Mouse (Mus musculus): Measurements from ENCODE around the gene Rb1.

Gene Rb1

GRCm38 (mm10) chr14:73271807-73272206 is 53.8 kb downstream of the Rb1 start:
- in situ Hi-C loops (cut with MboI, MseI) = no loop called here

GRCm38 (mm10) chr14:73266166-73266565 is 59.5 kb downstream of the Rb1 start:
- in situ Hi-C loops (cut with MboI, MseI) = no loop called here

- in situ Hi-C loops (cut with MboI, MseI) = no loop called here
Observed at GRCm38 (mm10) chr14:73262210-73262609, 63.4 kb downstream of the Rb1 start.

- in situ Hi-C loops (cut with MboI, MseI) = no loop called here
Observed at GRCm38 (mm10) chr14:73258181-73258580, 67.4 kb downstream of the Rb1 start.

GRCm38 (mm10) chr14:73257348-73257747 is 68.3 kb downstream of the Rb1 start:
- in situ Hi-C loops (cut with MboI, MseI) = no loop called here

GRCm38 (mm10) chr14:73255426-73255970 is 70.1 kb downstream of the Rb1 start:
- in situ Hi-C loops (cut with MboI, MseI) = no loop called here

- in situ Hi-C loops (cut with MboI, MseI) = no loop called here
Observed at GRCm38 (mm10) chr14:73254412-73254811, 71.2 kb downstream of the Rb1 start.

- in situ Hi-C loops (cut with MboI, MseI) = no loop called here
Observed at GRCm38 (mm10) chr14:73253453-73254251, 72.0 kb downstream of the Rb1 start.

GRCm38 (mm10) chr14:73252276-73252675 is 73.3 kb downstream of the Rb1 start:
- in situ Hi-C loops (cut with MboI, MseI) = no loop called here

GRCm38 (mm10) chr14:73250056-73250455 is 75.6 kb downstream of the Rb1 start:
- in situ Hi-C loops (cut with MboI, MseI) = no loop called here

- in situ Hi-C loops (cut with MboI, MseI) = loop anchor here (10.0 kb wide), 1 partner anchor 129 kb away; no protein-coding TSS in a partner anchor
Observed at GRCm38 (mm10) chr14:73244061-73244597, 81.5 kb downstream of the Rb1 start.

GRCm38 (mm10) chr14:73239857-73240256 is 85.8 kb downstream of the Rb1 start:
- in situ Hi-C loops (cut with MboI, MseI) = loop anchor here (10.0 kb wide), 1 partner anchor 125 kb away; no protein-coding TSS in a partner anchor

- in situ Hi-C loops (cut with MboI, MseI) = no loop called here
Observed at GRCm38 (mm10) chr14:73239291-73239690, 86.3 kb downstream of the Rb1 start.

- in situ Hi-C loops (cut with MboI, MseI) = no loop called here
Observed at GRCm38 (mm10) chr14:73238498-73239250, 86.9 kb downstream of the Rb1 start.

- in situ Hi-C loops (cut with MboI, MseI) = no loop called here
Observed at GRCm38 (mm10) chr14:73237848-73238321, 87.7 kb downstream of the Rb1 start, which contains the start of gene Lpar6. Gene Lpar6 (plus strand): TSS chr14:73237895.

- in situ Hi-C loops (cut with MboI, MseI) = no loop called here
Observed at GRCm38 (mm10) chr14:73234468-73235031, 91.1 kb downstream of the Rb1 start.

GRCm38 (mm10) chr14:73231286-73231982 is 94.2 kb downstream of the Rb1 start:
- in situ Hi-C loops (cut with MboI, MseI) = no loop called here

GRCm38 (mm10) chr14:73226849-73227248 is 98.8 kb downstream of the Rb1 start:
- in situ Hi-C loops (cut with MboI, MseI) = no loop called here

- in situ Hi-C loops (cut with MboI, MseI) = no loop called here
Observed at GRCm38 (mm10) chr14:73226346-73226745, 99.3 kb downstream of the Rb1 start.

- in situ Hi-C loops (cut with MboI, MseI) = no loop called here
Observed at GRCm38 (mm10) chr14:73222316-73222970, 103.2 kb downstream of the Rb1 start.

All from T-helper 1 cell (primary cell).